Mouse (Mus musculus): ENCODE measurements around the gene Chil1. TPM values are rescaled to one million over a fixed set of nuclear protein-coding genes. Genes with fewer than 3 reads are reported as not detected.

Gene Chil1
- polyA plus RNA-seq (2015; fragmentation: Nextera tagmentation; extraction: Ambion mirVana) = 16.1 and 19.9 TPM in 2 replicates

DNA sequence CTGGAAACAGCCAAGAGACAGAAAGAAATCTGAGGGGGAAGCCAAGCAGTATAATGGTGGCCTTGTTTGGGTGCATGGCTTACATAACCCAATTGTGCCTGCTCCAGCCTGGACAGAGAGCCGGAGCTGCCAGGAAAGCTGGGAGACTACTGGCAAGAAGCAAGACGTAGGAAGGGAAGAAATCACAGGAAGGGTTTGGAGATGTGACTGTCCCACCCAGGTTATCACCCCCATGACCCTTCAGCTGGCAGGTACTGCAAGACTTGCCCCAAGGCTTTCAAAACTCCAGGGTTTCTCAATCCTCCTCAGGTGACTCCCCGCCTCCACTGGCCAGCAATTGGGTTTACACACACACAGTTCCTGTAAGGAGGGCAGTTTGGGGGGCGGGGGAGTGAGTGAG is at the start of gene Chil1:
TSS of gene Chil1 (plus strand) at position 152 of the 400 bp plus-strand sequence.
- no peak within 1 kb of the TSS for H3K4me2 ChIP-seq (ENCODE audit: low read depth, low read length)
- no peaks in the 10 kb centered on the region for H3K36me3 ChIP-seq (ENCODE audit: control insufficient read depth, insufficient read depth)
- no peak within 1 kb of the TSS for H3K4me3 ChIP-seq (ENCODE audit: low read depth, low read length)
- no peaks in the 10 kb centered on the region for H3K9me3 ChIP-seq (replicated peaks; ENCODE audit: control insufficient read depth, low read length)
- H3K9ac ChIP-seq (ENCODE audit: low read depth, low read length) = no peak within 1 kb of the TSS
- ATAC-seq (ENCODE audit: low read depth) = no peak
- H3K4me1 ChIP-seq (ENCODE audit: control insufficient read depth, low read depth, low read length) = no peaks in the 10 kb centered on the region
- H3K27ac ChIP-seq (ENCODE audit: low read length) = no peak within 1 kb of the TSS
- H3K27me3 ChIP-seq (ENCODE audit: control insufficient read depth, insufficient read depth, low read depth, low read length) = no peaks in the 10 kb centered on the region
- WGBS (ENCODE audit: insufficient replicate concordance) = 56% methylated on average over 4 of the region's 4 CpGs

- no peak for ATAC-seq (ENCODE audit: low read depth)
- Histone ChIP-seq H3K9me3 (replicated peaks; ENCODE audit: control insufficient read depth, low read length) (no peaks in the 10 kb centered on the region), H3K27me3 (ENCODE audit: control insufficient read depth, insufficient read depth, low read depth, low read length) (no peaks in the 10 kb centered on the region), H3K4me1 (ENCODE audit: control insufficient read depth, low read depth, low read length) (no peaks in the 10 kb centered on the region), H3K4me2 (ENCODE audit: low read depth, low read length) (no peak overlapping the region), H3K9ac (ENCODE audit: low read depth, low read length) (no peak overlapping the region), H3K4me3 (ENCODE audit: low read depth, low read length) (no peak overlapping the region), H3K27ac (ENCODE audit: low read length) (no peak overlapping the region), H3K36me3 (ENCODE audit: control insufficient read depth, insufficient read depth) (no peaks in the 10 kb centered on the region)
- WGBS (ENCODE audit: insufficient replicate concordance) = 61% methylated on average over 11 of the region's 11 CpGs
Measured at GRCm38 (mm10) chr1:134133316-134133715, 48.7 kb upstream of the Chil1 start.

GRCm38 (mm10) chr1:134136351-134136750 is 45.6 kb upstream of the Chil1 start:
- WGBS (ENCODE audit: insufficient replicate concordance) = 44% methylated on average over 3 of the region's 3 CpGs
- Histone ChIP-seq H3K4me2 (ENCODE audit: low read depth, low read length) (no peak overlapping the region), H3K36me3 (ENCODE audit: control insufficient read depth, insufficient read depth) (no peaks in the 10 kb centered on the region), H3K4me3 (ENCODE audit: low read depth, low read length) (no peak overlapping the region), H3K4me1 (ENCODE audit: control insufficient read depth, low read depth, low read length) (no peaks in the 10 kb centered on the region), H3K27me3 (ENCODE audit: control insufficient read depth, insufficient read depth, low read depth, low read length) (no peaks in the 10 kb centered on the region), H3K9me3 (replicated peaks; ENCODE audit: control insufficient read depth, low read length) (no peaks in the 10 kb centered on the region), H3K27ac (ENCODE audit: low read length) (no peak overlapping the region), H3K9ac (ENCODE audit: low read depth, low read length) (no peak overlapping the region)
- ATAC-seq (ENCODE audit: low read depth) = no peak

GRCm38 (mm10) chr1:134138424-134138823 is 43.6 kb upstream of the Chil1 start:
- Histone ChIP-seq H3K27me3 (ENCODE audit: control insufficient read depth, insufficient read depth, low read depth, low read length) (no peaks in the 10 kb centered on the region), H3K9me3 (replicated peaks; ENCODE audit: control insufficient read depth, low read length) (no peaks in the 10 kb centered on the region), H3K9ac (ENCODE audit: low read depth, low read length) (no peak overlapping the region), H3K4me1 (ENCODE audit: control insufficient read depth, low read depth, low read length) (no peaks in the 10 kb centered on the region), H3K4me2 (ENCODE audit: low read depth, low read length) (no peak overlapping the region), H3K27ac (ENCODE audit: low read length) (no peak overlapping the region), H3K4me3 (ENCODE audit: low read depth, low read length) (no peak overlapping the region), H3K36me3 (ENCODE audit: control insufficient read depth, insufficient read depth) (no peaks in the 10 kb centered on the region)
- ATAC-seq (ENCODE audit: low read depth) = no peak
- 69% methylated on average over 9 of the region's 9 CpGs for WGBS (ENCODE audit: insufficient replicate concordance)

- Histone ChIP-seq H3K4me2 (ENCODE audit: low read depth, low read length) (no peak overlapping the region), H3K9ac (ENCODE audit: low read depth, low read length) (no peak overlapping the region), H3K36me3 (ENCODE audit: control insufficient read depth, insufficient read depth) (no peaks in the 10 kb centered on the region), H3K27ac (ENCODE audit: low read length) (no peak overlapping the region), H3K9me3 (replicated peaks; ENCODE audit: control insufficient read depth, low read length) (no peaks in the 10 kb centered on the region), H3K4me1 (ENCODE audit: control insufficient read depth, low read depth, low read length) (no peaks in the 10 kb centered on the region), H3K4me3 (ENCODE audit: low read depth, low read length) (no peak overlapping the region), H3K27me3 (ENCODE audit: control insufficient read depth, insufficient read depth, low read depth, low read length) (no peaks in the 10 kb centered on the region)
- WGBS (ENCODE audit: insufficient replicate concordance) = 66% methylated on average over 4 of the region's 4 CpGs
- ATAC-seq (ENCODE audit: low read depth) = no peak
Measured at GRCm38 (mm10) chr1:134142363-134142794, 39.6 kb upstream of the Chil1 start.

GRCm38 (mm10) chr1:134146066-134146465 is 35.9 kb upstream of the Chil1 start:
- no peaks in the 10 kb centered on the region for H3K27me3 ChIP-seq (ENCODE audit: control insufficient read depth, insufficient read depth, low read depth, low read length)
- no peaks in the 10 kb centered on the region for H3K36me3 ChIP-seq (ENCODE audit: control insufficient read depth, insufficient read depth)
- no peak overlapping the region for H3K4me2 ChIP-seq (ENCODE audit: low read depth, low read length)
- H3K4me3 ChIP-seq (ENCODE audit: low read depth, low read length) = no peak overlapping the region
- WGBS (ENCODE audit: insufficient replicate concordance) = 68% methylated on average over 8 of the region's 8 CpGs
- no peak overlapping the region for H3K9ac ChIP-seq (ENCODE audit: low read depth, low read length)
- H3K9me3 ChIP-seq (replicated peaks; ENCODE audit: control insufficient read depth, low read length) = no peaks in the 10 kb centered on the region
- no peak for ATAC-seq (ENCODE audit: low read depth)
- H3K4me1 ChIP-seq (ENCODE audit: control insufficient read depth, low read depth, low read length) = no peaks in the 10 kb centered on the region; the same call in 1 of the 2 replicates
- H3K27ac ChIP-seq (ENCODE audit: low read length) = no peak overlapping the region

GRCm38 (mm10) chr1:134150076-134150475 is 31.9 kb upstream of the Chil1 start:
- no peak for ATAC-seq (ENCODE audit: low read depth)
- Histone ChIP-seq H3K36me3 (ENCODE audit: control insufficient read depth, insufficient read depth) (no peaks in the 10 kb centered on the region), H3K9me3 (replicated peaks; ENCODE audit: control insufficient read depth, low read length) (no peaks in the 10 kb centered on the region), H3K9ac (ENCODE audit: low read depth, low read length) (no peak overlapping the region), H3K27ac (ENCODE audit: low read length) (no peak overlapping the region), H3K4me1 (ENCODE audit: control insufficient read depth, low read depth, low read length) (peaks cover 7% of the 10 kb centered on the region), H3K4me3 (ENCODE audit: low read depth, low read length) (no peak overlapping the region), H3K27me3 (ENCODE audit: control insufficient read depth, insufficient read depth, low read depth, low read length) (no peaks in the 10 kb centered on the region), H3K4me2 (ENCODE audit: low read depth, low read length) (no peak overlapping the region)
- WGBS (ENCODE audit: insufficient replicate concordance) = 61% methylated on average over 8 of the region's 8 CpGs

DNA sequence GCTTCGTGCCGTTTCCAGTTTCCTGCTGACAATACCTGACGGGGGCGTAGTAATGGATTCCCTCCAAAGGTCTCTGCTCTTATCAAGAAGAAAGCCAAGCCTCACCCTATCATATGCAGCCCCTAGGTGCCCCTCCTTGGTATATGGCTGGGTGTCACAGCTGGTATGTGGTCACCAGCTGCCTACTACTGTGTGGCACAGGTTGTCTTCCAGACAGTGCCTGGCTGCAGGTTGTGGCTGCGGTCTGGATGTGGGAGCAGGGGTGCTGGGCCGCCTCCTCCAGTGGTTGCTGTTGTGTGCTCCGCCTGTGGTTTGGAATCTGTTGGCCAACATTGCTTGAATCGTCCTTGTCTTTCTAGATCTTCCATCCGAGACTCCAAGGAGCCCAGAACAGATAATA is 31.2 kb upstream of the Chil1 start:
- no peaks in the 10 kb centered on the region for H3K27me3 ChIP-seq (ENCODE audit: control insufficient read depth, insufficient read depth, low read depth, low read length)
- no peaks in the 10 kb centered on the region for H3K36me3 ChIP-seq (ENCODE audit: control insufficient read depth, insufficient read depth)
- no peaks in the 10 kb centered on the region for H3K9me3 ChIP-seq (replicated peaks; ENCODE audit: control insufficient read depth, low read length)
- ATAC-seq (ENCODE audit: low read depth) = no peak
- H3K27ac ChIP-seq (ENCODE audit: low read length) = no peak overlapping the region
- WGBS (ENCODE audit: insufficient replicate concordance) = 56% methylated on average over 9 of the region's 9 CpGs
- H3K9ac ChIP-seq (ENCODE audit: low read depth, low read length) = no peak overlapping the region
- no peak overlapping the region for H3K4me2 ChIP-seq (ENCODE audit: low read depth, low read length)
- peaks cover 7% of the 10 kb centered on the region for H3K4me1 ChIP-seq (ENCODE audit: control insufficient read depth, low read depth, low read length)
- no peak overlapping the region for H3K4me3 ChIP-seq (ENCODE audit: low read depth, low read length)

- Histone ChIP-seq H3K9ac (ENCODE audit: low read depth, low read length) (no peak overlapping the region), H3K9me3 (replicated peaks; ENCODE audit: control insufficient read depth, low read length) (no peaks in the 10 kb centered on the region), H3K27ac (ENCODE audit: low read length) (no peak overlapping the region), H3K36me3 (ENCODE audit: control insufficient read depth, insufficient read depth) (no peaks in the 10 kb centered on the region), H3K4me1 (ENCODE audit: control insufficient read depth, low read depth, low read length) (peaks cover 7% of the 10 kb centered on the region), H3K27me3 (ENCODE audit: control insufficient read depth, insufficient read depth, low read depth, low read length) (no peaks in the 10 kb centered on the region), H3K4me2 (ENCODE audit: low read depth, low read length) (no peak overlapping the region), H3K4me3 (ENCODE audit: low read depth, low read length) (no peak overlapping the region)
- 17% methylated on average over 13 of the region's 13 CpGs for WGBS (ENCODE audit: insufficient replicate concordance)
- no peak for ATAC-seq (ENCODE audit: low read depth)
Measured at GRCm38 (mm10) chr1:134151655-134152412, 30.1 kb upstream of the Chil1 start.
